Mouse (Mus musculus) embryonic facial prominence, embryonic 10.5 days (tissue): ENCODE measurements at regions not wholly inside any gene's neighbourhood (a gene's known extent, or its start where the extent isn't known, plus 50 kb on each side); places are given as distances from the start of the nearest gene placed in this dataset.

Source experiments
- DNase-seq: peaks from one replicate; pipeline ENCODE4 v3.0.0-alpha.2; 2017; ENCODE audit warnings: low spot score
- H3K27ac ChIP-seq: fragments of 300-500 bp; sonication (generic); replicated peaks from 2 replicates; pipeline ENCODE4 v1.5.1; 2016; ENCODE audit warnings: mild to moderate bottlenecking
- H3K27me3 ChIP-seq: fragments of 300-500 bp; sonication (generic); replicated peaks from 2 replicates; pipeline ENCODE4 v1.6.1; 2016; ENCODE audit warnings: low read depth, mild to moderate bottlenecking; ENCODE audit not compliant: poor library complexity, severe bottlenecking
- H3K36me3 ChIP-seq: fragments of 300-500 bp; sonication (generic); replicated peaks from 2 replicates; pipeline ENCODE4 v1.6.1; 2016; ENCODE audit warnings: mild to moderate bottlenecking, moderate library complexity
- H3K4me1 ChIP-seq: fragments of 300-500 bp; sonication (generic); 2 replicates; pipeline ENCODE4 v1.6.1; 2016
- H3K4me3 ChIP-seq: fragments of 300-500 bp; sonication (generic); 2 replicates; pipeline ENCODE4 v1.5.1; 2016; ENCODE audit warnings: mild to moderate bottlenecking, moderate library complexity
- H3K9me3 ChIP-seq: fragments of 300-500 bp; sonication (generic); 2 replicates; pipeline ENCODE4 v1.6.1; 2016; ENCODE audit warnings: mild to moderate bottlenecking
- WGBS: fragments of 180-500 bp; shearing (Covaris S2); methylation state at CpG from one replicate; pipeline ENCODE4 v1.1.7; 2016; 5-methylcytosine and 5-hydroxymethylcytosine counted together

DNA sequence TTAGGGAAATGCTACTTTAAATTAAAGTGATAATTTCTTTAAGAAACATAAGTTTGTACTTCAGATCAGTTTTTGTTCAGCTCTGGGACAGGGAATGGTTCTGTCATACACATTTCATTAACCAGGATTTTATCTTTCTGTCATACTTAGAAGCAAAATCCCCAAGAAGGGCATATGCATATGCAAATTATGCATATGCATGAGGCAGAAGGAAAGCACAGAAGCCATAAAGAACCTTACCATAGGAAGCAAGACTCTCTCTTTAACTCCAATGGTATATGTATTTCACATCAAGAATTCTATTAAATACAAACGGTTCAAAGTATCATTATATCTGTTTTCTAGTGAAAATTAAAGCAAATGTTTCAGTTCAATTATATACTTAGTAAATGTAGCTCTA is 381.5 kb downstream of the Kcnj3 start:
- no peaks in the 10 kb centered on the region for H3K36me3 ChIP-seq
- H3K27me3 ChIP-seq = no peaks in the 10 kb centered on the region
- no peak overlapping the region for H3K27ac ChIP-seq
- DNase-seq = no peak
- H3K4me3 ChIP-seq = no peak overlapping the region
- 84% methylated on average over 1 of the region's 1 CpGs for WGBS
- no peaks in the 10 kb centered on the region; the same call in 1 of the 2 replicates for H3K4me1 ChIP-seq
- H3K9me3 ChIP-seq = no peaks in the 10 kb centered on the region

DNA sequence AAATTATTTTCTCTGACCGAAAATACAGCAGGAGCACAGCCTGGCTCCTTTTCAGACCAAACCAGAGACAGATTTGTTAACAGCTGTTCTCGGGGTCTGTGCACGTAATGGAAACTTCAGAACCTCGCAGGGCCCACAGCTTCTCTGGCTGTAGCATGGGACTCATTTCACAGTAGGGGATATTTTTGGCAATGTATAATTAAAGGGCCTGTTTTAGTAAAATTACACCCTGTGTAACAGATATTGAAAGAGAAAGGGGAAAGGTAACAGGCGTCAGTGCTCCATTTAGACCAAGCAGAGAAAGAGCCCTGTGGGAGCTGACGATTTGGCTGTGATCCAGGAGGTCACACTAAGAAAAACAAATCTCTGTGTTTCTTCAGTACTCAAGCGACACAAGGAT is 382.4 kb downstream of the Kcnj3 start:
- Histone ChIP-seq H3K9me3 (no peaks in the 10 kb centered on the region), H3K4me1 (no peaks in the 10 kb centered on the region; the same call in 1 of the 2 replicates), H3K27ac (no peak overlapping the region), H3K4me3 (no peak overlapping the region), H3K36me3 (no peaks in the 10 kb centered on the region), H3K27me3 (no peaks in the 10 kb centered on the region)
- WGBS = 37% methylated on average over 7 of the region's 7 CpGs
- DNase-seq = peak; percentile 11

DNA sequence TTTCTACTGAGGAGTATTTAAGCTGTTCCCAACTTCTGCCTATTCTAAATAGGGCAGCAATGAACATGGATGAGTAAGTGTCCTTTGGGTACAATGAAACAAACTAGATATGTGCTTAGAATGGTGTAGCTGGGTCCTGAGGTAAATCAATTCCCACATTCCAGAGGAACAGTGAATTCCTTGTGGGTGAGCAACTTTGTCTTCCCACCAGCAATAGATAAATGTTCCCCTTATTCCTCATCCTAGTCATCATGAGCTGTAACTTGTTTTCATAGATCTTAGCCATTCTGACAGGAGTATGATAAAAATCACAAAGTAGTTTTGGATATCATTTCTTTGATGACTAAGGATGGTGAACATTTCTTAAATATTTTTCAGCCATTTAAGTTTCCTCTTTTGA is 387.0 kb downstream of the Kcnj3 start:
- no peak for DNase-seq

DNA sequence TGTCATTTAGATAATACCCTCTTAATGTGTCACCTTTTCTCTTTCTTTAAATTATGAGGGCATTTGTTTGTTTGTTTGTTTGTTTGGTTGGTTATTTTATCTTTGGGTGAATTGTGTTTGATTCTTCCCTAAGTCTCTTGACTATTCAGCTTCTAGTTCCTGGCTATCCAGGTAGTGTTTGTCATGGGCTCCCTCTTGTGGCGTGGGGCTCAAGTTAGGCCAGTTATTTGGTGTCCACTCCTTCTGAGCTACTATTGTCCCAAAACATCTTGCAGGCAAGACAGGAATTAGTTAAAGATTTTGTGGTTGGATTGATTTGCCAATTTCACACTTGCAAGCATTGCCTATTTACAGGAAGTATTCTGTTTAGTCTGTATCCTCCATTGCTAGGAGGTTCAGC is 405.8 kb downstream of the Kcnj3 start:
- WGBS = 59% methylated on average over 1 of the region's 1 CpGs
- peak; percentile 23 for DNase-seq
- no peaks in the 10 kb centered on the region for H3K9me3 ChIP-seq
- no peaks in the 10 kb centered on the region for H3K36me3 ChIP-seq
- no peak overlapping the region for H3K27ac ChIP-seq
- H3K4me1 ChIP-seq = no peaks in the 10 kb centered on the region
- no peak overlapping the region for H3K4me3 ChIP-seq
- H3K27me3 ChIP-seq = no peaks in the 10 kb centered on the region

More for the DNA sequence above, 387.0 kb downstream of the Kcnj3 start:
- Histone ChIP-seq H3K4me1 (no peaks in the 10 kb centered on the region; the same call in 1 of the 2 replicates), H3K4me3 (no peak overlapping the region), H3K27ac (no peak overlapping the region), H3K36me3 (no peaks in the 10 kb centered on the region), H3K9me3 (no peaks in the 10 kb centered on the region), H3K27me3 (no peaks in the 10 kb centered on the region)

DNA sequence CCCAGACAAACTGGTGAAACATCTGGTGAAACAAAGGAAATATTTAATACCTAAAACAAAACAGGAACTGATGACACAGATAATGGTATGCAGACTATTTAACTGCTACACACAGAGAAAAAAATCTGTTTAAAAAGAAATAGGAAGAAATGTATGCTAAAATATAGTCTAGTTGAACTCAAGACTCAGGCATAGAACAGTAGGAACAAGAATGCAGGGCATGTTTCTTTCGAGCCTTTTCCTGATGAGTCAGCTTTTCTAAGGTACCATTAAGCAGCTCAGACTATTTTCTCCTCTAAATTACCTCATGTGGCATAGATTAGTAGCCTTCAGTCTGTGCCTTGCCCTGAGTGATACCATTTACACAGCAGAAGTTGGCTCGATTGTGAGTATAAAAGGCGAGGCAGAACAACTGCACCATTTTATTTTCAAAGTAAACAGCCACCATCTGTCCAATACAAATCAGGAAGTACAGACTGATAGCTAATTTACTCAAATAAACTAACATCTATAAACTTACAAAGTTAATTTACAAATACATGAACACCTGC is 411.1 kb downstream of the Kcnj3 start:
- Histone ChIP-seq H3K4me1 (no peaks in the 10 kb centered on the region), H3K36me3 (no peaks in the 10 kb centered on the region), H3K9me3 (no peaks in the 10 kb centered on the region), H3K27me3 (no peaks in the 10 kb centered on the region), H3K27ac (no peak overlapping the region), H3K4me3 (no peak overlapping the region)
- DNase-seq = no peak
- 46% methylated on average over 3 of the region's 3 CpGs for WGBS

DNA sequence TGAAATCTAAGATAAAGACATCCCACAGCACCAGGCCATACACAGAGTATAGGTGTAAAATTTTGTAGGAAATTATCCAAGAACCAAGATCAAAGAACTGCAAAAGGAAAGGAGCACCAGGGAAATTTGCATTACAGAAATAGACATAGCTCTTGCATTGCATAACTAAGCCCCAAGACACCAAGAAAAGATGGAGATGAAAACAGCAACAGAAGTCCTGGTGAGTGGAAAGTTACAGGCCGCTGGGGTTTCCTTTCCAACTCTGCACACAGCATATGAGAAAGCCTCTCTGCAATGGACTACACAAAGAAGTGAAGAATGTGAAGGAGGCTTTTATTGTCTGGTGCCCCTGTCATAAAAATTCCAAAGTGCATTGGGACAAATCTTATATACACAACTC is 426.7 kb downstream of the Kcnj3 start:
- Histone ChIP-seq H3K27me3 (no peaks in the 10 kb centered on the region), H3K4me1 (no peaks in the 10 kb centered on the region), H3K9me3 (no peaks in the 10 kb centered on the region), H3K27ac (no peak overlapping the region), H3K4me3 (no peak overlapping the region), H3K36me3 (no peaks in the 10 kb centered on the region)
- 81% methylated on average over 1 of the region's 1 CpGs for WGBS
- DNase-seq = no peak

DNA sequence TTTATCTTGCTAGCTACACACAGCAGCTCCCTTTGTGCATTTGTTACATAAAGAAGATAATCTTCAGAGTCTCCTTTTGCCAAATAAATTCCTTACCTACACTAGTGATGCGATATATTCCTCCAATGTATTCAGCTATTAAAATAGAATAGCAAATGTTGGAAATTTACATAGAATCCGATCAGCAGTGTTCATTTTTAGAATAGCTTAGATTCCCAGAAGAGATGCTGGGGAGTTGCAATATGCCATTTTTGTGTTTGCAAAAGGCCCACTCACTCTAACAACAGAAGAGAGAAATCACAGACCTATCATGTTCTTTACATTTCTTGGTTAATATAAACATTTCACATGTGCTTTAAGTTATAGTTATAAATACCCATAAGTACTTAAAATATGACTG is 454.2 kb downstream of the Kcnj3 start:
- DNase-seq = no peak
- Histone ChIP-seq H3K9me3 (no peaks in the 10 kb centered on the region), H3K36me3 (no peaks in the 10 kb centered on the region), H3K27ac (no peak overlapping the region), H3K4me1 (no peaks in the 10 kb centered on the region), H3K4me3 (no peak overlapping the region), H3K27me3 (no peaks in the 10 kb centered on the region)
- WGBS = 85% methylated on average over 2 of the region's 2 CpGs

DNA sequence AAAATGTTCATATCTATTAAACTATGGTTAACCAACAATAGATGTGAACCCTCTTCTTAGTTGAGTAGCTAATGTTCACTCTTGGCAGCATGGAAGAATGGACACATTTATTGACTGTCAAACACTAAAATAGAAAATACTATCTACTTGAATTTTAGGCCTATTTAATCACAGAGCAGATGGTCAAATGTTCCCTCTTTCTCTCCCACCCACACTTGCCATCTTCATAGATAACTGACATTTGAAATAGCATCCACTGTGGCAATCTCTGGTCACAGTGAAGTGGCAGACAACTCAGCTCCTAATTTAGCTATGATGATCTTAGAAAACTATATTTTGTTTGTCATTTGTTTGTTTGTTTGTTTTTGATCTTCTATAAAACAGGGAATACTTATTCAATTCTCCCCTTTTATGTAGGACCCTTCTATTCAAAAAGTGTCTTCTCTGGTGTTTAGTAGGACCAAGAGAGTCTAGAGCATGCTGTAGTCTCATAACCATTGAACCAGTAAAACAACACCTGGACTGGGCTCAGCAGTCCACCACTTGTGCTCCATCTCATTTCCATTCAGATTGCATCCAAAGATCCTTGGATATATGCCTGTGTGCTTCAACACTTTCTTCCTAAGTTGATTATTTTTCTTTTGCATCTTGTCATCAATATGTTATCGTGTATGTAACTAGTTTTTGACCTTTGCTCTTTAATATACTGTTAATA is 457.2 kb downstream of the Kcnj3 start:
- H3K36me3 ChIP-seq = no peaks in the 10 kb centered on the region
- no peaks in the 10 kb centered on the region for H3K9me3 ChIP-seq
- H3K27ac ChIP-seq = no peak overlapping the region
- no peak for DNase-seq
- H3K4me1 ChIP-seq = no peaks in the 10 kb centered on the region
- no peak overlapping the region for H3K4me3 ChIP-seq
- 75% methylated on average over 1 of the region's 1 CpGs for WGBS
- H3K27me3 ChIP-seq = no peaks in the 10 kb centered on the region

DNA sequence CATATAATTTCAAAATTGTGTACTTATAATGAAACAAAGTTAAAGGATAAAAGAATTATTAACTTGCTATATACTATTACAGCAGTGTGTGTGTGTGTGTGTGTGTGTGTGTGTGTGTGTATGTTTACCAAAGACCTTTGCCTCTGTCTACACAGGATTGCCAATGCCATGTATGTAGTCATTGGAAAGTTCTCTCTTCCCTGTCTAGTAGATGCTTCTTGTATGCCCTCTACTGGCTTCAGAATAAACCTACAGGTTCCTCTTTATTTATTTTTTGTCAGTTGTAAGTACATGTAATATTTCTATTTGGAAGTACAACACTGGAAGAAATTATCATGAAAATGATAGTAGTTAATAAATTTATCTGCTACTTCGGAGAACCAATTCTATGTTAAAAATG is 484.5 kb downstream of the Kcnj3 start:
- no peaks in the 10 kb centered on the region for H3K27me3 ChIP-seq
- 82% methylated on average over 1 of the region's 1 CpGs for WGBS
- no peak overlapping the region for H3K4me3 ChIP-seq
- H3K36me3 ChIP-seq = no peaks in the 10 kb centered on the region
- no peaks in the 10 kb centered on the region for H3K9me3 ChIP-seq
- DNase-seq = no peak
- no peaks in the 10 kb centered on the region for H3K4me1 ChIP-seq
- no peak overlapping the region for H3K27ac ChIP-seq
